Mouse (Mus musculus): Measurements from ENCODE around the gene Fbxl13.

Fbxl13 gene

GRCm38 (mm10) chr5:21645439-21646132 lies at the start of gene Fbxl13, which contains the start of gene Armc10:
Gene Fbxl13 (minus strand): TSS chr5:21645634.
Gene Armc10 (plus strand): TSS chr5:21645813.
- in situ Hi-C loops (cut with MseI, MboI): no loop called here

- in situ Hi-C loops (cut with MseI, MboI): no loop called here
Measured at GRCm38 (mm10) chr5:21694854-21695490, 49.5 kb upstream of the Fbxl13 start.

GRCm38 (mm10) chr5:21693372-21693870 lies 48.0 kb upstream of the Fbxl13 start:
- in situ Hi-C loops (cut with MseI, MboI): no loop called here

- in situ Hi-C loops (cut with MseI, MboI): no loop called here
Measured at GRCm38 (mm10) chr5:21692230-21692629, 46.8 kb upstream of the Fbxl13 start.

GRCm38 (mm10) chr5:21687042-21687441 lies 41.6 kb upstream of the Fbxl13 start:
- in situ Hi-C loops (cut with MseI, MboI): no loop called here

- in situ Hi-C loops (cut with MseI, MboI): no loop called here
Measured at GRCm38 (mm10) chr5:21685001-21685400, 39.6 kb upstream of the Fbxl13 start.

- in situ Hi-C loops (cut with MseI, MboI): no loop called here
Measured at GRCm38 (mm10) chr5:21683811-21684210, 38.4 kb upstream of the Fbxl13 start.

GRCm38 (mm10) chr5:21680940-21681339 lies 35.5 kb upstream of the Fbxl13 start:
- in situ Hi-C loops (cut with MseI, MboI): no loop called here

GRCm38 (mm10) chr5:21680029-21680428 lies 34.6 kb upstream of the Fbxl13 start:
- in situ Hi-C loops (cut with MseI, MboI): no loop called here

GRCm38 (mm10) chr5:21678363-21678762 lies 32.9 kb upstream of the Fbxl13 start:
- in situ Hi-C loops (cut with MseI, MboI): no loop called here

- in situ Hi-C loops (cut with MseI, MboI): no loop called here
Measured at GRCm38 (mm10) chr5:21677939-21678338, 32.5 kb upstream of the Fbxl13 start.

GRCm38 (mm10) chr5:21675494-21675893 lies 30.1 kb upstream of the Fbxl13 start:
- in situ Hi-C loops (cut with MseI, MboI): no loop called here

- in situ Hi-C loops (cut with MseI, MboI): no loop called here
Measured at GRCm38 (mm10) chr5:21675019-21675418, 29.6 kb upstream of the Fbxl13 start.

GRCm38 (mm10) chr5:21673742-21674141 lies 28.3 kb upstream of the Fbxl13 start:
- in situ Hi-C loops (cut with MseI, MboI): no loop called here

GRCm38 (mm10) chr5:21672812-21673635 lies 27.6 kb upstream of the Fbxl13 start:
- in situ Hi-C loops (cut with MseI, MboI): no loop called here

- in situ Hi-C loops (cut with MseI, MboI): loop anchor here (5.0 to 10.0 kb wide), 2 partner anchors 63 to 65 kb away; partner anchors contain the start of gene Pmpcb (in 1 of the 2)
Measured at GRCm38 (mm10) chr5:21669307-21669706, 23.9 kb upstream of the Fbxl13 start.

- in situ Hi-C loops (cut with MseI, MboI): loop anchor here (5.0 to 10.0 kb wide), 2 partner anchors 65 to 67 kb away; partner anchors contain the start of gene Pmpcb (in 1 of the 2)
Measured at GRCm38 (mm10) chr5:21667191-21668137, 22.0 kb upstream of the Fbxl13 start.

- in situ Hi-C loops (cut with MseI, MboI): loop anchor here in 1 of 2 experiments (10.0 kb wide), 1 partner anchor 72 kb away; the partner anchor contains the start of gene Pmpcb
Measured at GRCm38 (mm10) chr5:21663081-21663480, 17.6 kb upstream of the Fbxl13 start.

GRCm38 (mm10) chr5:21660850-21661249 lies 15.4 kb upstream of the Fbxl13 start:
- in situ Hi-C loops (cut with MseI, MboI): loop anchor here in 1 of 2 experiments (10.0 kb wide), 1 partner anchor 74 kb away; the partner anchor contains the start of gene Pmpcb

- in situ Hi-C loops (cut with MseI, MboI): no loop called here
Measured at GRCm38 (mm10) chr5:21658623-21659395, 13.4 kb upstream of the Fbxl13 start.

All from mouse trophoblast stem cell (cell line).